Mouse (Mus musculus): ENCODE data around the gene Prickle1.
A peak's percentile ranks its signal among the peaks of the same experiment; 100 is the strongest.

Gene Prickle1

DNA sequence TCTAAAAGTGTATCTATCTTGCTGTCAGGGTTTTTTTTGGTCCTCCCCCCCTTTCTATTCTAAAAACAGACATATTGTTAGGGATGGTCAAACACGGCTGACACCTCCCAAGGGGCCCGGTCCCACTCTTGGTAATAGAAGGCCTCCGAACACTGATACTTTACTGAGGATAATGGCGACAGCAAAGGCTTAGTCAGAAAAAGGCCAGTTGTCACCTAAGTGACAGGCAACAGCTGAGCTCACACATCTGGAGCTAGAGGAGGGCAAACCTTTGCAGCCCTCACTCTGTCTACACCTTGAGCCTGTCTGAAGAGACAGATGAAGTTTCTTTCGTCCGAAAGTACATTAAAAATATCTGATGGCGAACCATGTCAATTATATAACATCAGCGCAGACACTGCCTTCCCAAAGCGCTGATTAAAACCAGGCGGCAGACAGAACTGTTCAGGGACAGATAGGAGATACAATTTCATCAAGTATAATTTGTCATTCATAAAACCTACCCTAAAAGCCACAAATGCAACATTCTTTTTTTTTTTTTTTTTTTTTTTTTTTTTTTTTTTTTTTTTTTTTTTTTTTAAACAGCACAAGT is 1.3 kb downstream of the Prickle1 start:
- DNase-seq (ENCODE audit: low spot score in 2 of 2): no peak

DNA sequence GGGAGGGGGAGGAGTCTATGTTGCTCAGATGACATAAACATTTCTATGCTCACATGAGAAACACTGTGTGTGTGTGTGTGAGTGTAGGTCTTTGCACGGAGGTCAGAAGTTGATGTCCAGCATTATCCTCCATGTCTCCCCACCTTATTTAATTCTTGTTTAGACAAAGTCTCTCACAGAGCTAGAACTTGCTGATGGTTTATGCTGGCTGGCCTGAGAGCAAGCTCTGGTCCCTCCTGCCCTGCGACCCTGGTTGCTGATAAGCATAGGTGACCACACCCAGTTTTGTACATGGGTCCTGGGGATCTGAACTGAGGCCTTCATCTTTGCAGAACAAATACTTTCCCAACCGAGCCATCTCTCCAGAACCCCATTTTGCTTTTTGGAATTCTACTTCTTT is 3.1 kb downstream of the Prickle1 start:
- DNase-seq (ENCODE audit: low spot score in 2 of 2): no peak

DNA sequence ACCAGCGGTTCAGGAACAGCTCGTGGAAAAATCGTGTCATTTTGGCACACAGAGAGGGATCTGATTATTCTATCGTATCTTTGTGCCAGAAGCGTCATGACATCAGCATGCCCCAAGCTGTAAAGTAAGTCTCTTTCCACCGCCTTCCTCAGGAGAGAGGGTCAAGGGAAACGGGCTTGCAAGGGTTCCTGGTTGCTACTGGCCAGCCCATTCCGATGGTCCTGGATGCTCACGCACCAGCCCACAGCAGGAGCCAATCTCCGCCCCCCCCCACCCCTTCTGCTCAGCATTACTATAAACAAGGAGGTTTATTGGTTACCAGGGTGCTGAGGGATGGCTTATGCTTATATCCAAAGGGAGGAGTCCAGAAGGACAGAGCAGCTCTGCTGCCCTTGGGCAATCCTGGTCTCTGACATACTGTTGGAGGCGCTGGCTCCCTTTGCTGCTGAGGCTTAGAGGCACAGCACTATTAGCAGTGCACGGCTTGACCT is 3.8 kb downstream of the Prickle1 start:
- peak in 1 of 2 experiments; percentile 28 for DNase-seq (ENCODE audit: low spot score in 2 of 2)

DNA sequence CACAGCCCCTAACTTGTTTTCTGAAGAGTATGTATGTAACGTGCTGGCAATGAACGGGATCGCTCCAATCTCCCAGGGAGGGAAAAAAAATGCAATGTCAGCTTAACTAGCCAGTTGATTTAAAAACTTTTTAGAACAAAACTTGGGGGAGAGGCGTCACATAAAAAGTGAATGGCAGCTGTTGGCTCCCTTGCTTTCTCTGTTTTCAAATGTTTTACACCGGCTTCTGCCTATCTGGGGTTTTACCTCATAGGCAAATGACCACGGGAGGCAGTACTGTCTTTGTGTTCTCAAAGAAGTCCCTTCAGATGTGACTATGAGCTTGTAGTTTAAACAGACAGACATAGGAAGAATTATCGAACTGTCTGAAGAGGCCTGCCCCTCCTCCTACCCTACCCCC is 4.3 kb downstream of the Prickle1 start:
- DNase-seq (ENCODE audit: low spot score in 2 of 2): no peak

DNA sequence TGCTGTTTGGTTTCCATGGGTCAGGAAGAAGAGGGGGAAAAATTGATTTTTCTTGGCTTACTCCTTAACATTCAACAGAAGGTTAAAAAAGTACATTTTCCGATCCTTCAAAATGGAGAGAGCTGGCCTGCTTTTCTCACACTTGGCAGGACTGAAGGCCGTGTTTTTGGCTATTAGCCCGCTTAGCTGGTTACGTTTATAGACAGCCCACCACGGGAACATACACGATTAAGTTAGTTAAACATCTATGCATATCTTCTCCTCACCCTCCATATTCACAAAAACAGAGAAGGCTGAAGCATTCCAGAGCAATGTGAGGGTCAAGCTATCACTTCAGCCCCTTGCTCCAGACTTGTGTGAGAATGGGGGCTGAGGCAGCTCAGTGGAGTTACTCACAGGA is 7.3 kb downstream of the Prickle1 start:
- DNase-seq (ENCODE audit: low spot score in 2 of 2): no peak

DNA sequence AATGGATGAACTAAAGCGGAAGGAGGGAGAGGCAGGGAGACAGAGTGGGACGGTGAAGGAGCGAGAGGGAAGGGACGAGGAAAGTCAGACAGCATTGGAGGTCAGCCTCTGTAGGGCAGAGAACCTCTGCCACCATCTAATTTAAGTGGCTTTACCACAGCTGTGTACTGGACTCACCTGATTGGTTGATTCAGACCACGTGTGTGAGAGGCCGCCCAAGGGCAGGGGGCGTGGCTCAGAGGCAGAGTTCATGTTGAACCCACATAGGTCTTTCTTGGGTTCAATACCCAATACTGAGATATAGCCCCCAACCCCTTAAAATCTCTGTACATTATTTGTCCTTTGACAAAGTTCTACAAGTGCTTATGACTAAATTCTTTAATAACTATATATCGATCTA is 8.0 kb downstream of the Prickle1 start:
- no peak for DNase-seq (ENCODE audit: low spot score in 2 of 2)

DNA sequence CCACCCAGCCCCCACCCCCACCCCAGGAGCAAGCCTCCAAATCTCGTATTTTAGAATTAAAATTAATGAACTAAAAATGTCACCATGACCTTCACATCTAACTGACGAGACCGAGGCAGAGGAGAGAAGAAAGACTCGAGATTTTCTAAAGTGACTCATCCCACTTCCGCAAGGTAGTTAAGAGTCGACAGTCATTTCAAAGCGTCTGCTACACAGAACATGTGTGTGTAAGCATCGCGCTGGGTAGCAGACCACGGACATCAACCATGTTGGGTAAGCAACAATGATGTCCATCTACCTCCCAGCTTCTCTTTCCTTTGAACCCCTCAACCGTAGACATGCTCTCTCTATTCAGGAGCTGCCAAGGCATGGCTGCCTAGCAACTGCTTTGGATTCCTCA is 12.6 kb downstream of the Prickle1 start:
- no peak for DNase-seq (ENCODE audit: low spot score in 2 of 2)

DNA sequence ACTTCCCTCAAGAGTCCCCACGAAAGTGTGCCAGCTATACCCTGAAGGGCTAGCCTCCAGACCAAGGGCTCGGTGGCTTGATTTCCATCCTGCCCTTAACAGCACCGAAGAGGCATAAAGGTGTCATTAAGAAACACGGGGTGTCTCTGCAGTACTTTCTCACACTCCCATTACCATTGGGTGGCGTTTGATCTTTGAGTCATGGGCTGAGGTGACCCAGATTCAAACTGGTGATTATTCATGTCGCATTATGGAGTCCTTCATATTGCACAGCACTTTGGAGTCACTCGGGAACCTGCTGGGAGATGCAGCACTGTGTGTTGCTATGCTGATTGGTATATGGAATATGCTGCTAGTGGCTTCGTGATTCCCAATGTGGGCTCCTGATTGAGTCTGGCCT is 14.0 kb downstream of the Prickle1 start:
- DNase-seq (ENCODE audit: low spot score in 2 of 2): no peak

DNA sequence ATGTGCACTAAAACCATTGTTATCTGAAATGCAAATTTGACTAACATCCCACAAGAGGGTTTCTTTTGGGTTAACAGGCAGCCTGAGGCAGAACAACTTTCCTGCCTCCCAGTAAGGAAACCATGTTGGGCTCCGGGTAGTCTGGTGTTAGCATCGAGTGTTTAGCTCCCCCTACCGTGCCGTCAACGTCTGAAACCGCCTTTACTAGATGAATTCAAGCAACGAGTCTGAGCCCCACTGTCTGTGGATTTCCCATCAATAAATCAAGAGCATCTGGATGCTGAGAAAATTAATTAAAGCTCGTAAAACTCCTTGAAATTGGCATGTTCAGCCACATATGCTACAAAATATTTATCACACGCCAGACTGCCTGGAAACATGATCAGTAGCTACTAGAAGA is 15.8 kb downstream of the Prickle1 start:
- no peak for DNase-seq (ENCODE audit: low spot score in 2 of 2)

DNA sequence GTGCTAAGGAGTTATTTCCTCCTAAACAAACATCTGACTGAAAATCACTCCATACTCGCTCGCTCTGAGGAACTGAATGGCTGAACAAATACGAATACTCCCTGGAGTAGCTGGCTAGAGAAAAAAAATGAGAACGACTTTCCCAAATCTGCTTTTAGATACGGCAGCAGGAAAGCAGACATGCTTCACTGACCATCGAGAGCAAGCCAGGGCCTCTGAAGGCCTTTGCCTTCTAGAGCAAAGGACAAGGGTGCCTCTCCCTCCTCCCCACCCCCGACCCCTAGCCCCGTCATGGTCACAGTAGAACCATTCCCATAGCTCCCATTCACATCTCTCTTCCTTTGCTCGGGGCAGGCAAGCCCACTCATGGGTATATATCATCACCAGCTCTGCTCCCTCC is 16.6 kb downstream of the Prickle1 start:
- no peak for DNase-seq (ENCODE audit: low spot score in 2 of 2)

DNA sequence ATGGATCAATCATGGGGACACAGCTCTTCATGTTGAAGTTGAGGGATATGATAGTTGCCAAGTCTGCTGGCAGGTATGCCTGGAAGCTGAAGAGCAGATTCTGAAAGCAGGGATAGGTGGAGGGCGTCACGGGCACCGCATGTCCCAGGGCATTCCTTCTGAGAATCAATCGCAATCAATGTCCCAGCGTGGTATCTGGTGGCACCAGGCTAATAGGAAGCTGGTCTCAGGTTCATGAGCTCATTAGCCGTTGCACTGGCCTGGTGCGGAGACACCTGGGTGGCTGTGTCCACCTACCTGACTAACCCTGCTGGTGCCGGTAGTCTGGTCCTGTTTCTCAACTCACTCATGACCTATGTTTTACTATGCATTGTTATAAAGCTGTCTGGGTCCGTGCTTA is 19.3 kb downstream of the Prickle1 start:
- no peak for DNase-seq (ENCODE audit: low spot score in 2 of 2)

DNA sequence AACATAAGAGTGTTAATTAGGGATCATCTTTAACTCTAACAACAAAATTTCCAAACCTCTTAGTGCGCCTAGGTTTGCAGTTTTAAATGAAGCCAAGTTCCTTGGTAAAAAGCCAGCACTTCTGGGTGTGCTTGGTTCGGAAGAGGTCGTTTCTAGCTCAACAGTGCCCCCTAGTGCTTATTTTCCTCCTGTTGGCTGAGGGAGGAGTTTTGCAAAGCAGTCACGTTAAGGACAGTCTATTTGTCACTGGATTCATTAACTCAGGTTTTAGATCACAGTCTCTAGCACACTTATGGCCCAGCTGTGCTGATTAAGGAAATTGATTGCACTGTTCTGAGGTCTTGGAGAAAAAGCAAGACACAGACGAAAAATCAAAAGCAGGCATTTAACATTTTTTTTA is 19.8 kb downstream of the Prickle1 start:
- peak; percentile 54 to 75 for DNase-seq (ENCODE audit: low spot score in 2 of 2)

DNA sequence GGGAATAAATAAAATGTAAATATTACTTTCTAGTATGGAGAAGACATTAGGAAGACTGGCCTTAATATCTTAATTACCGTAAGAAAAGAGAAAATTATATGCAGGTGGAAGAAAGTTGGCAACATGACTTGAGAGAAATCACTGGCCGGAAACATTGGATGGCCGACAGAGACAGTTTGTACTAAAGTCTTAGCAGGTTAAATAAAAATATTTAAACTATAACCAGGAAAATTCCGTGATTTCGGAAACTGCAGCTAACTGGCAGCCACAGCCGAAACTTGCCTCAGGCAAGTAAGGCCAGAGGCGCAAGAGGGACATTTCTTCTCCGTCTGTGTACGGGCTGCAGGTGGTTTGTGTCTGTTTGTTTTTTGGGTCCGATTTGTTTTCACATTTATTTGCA is 22.8 kb downstream of the Prickle1 start:
- no peak for DNase-seq (ENCODE audit: low spot score in 2 of 2)

DNA sequence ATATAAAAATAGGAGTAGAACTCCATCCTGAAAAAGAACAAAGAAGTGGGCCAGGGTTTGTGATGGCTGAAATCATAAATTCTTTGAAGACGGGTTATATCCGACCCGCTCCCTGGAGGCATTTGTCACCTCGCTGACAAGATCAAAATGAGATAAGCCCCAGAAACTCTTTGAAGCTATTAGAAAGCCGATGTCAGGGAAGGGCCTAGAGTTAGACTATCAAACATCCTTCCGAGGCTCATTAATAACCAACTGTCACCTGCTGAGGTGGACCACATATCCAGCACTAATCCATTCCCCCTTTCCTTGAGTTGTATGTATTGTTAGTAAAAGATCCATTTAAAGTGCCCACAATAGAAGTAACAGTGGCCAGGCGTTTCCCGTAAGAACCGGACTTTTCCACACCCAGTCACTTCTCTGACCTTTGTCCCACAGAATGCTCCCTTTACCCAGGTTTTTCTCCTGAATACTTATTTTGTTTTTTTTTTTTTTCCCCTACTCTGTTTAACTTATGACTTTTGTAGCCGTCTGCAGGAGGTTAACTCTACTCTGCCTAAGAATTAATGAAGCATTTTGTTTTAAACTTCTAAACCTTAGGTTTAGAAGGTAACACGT is 24.7 kb downstream of the Prickle1 start:
- no peak for DNase-seq (ENCODE audit: low spot score in 2 of 2)

DNA sequence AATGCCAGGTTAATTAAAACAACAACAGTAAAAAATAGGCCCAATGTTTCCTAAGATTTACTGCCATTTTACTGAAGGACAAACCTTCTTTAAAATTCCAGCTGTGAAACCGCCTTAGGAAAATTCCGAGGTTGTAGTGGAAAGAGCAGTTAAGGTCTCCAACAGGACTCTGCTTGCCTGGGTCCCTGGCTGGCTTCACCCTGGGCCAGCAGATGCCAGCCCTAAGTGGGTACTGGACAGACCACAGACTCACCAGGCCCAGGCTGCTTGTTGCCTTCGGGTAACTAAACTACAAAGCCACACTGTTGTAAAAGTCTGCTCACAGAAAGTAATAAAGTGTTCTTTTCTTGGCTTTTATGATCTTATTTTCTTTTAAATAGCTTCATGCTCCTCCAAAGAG is 26.8 kb downstream of the Prickle1 start:
- no peak for DNase-seq (ENCODE audit: low spot score in 2 of 2)

DNA sequence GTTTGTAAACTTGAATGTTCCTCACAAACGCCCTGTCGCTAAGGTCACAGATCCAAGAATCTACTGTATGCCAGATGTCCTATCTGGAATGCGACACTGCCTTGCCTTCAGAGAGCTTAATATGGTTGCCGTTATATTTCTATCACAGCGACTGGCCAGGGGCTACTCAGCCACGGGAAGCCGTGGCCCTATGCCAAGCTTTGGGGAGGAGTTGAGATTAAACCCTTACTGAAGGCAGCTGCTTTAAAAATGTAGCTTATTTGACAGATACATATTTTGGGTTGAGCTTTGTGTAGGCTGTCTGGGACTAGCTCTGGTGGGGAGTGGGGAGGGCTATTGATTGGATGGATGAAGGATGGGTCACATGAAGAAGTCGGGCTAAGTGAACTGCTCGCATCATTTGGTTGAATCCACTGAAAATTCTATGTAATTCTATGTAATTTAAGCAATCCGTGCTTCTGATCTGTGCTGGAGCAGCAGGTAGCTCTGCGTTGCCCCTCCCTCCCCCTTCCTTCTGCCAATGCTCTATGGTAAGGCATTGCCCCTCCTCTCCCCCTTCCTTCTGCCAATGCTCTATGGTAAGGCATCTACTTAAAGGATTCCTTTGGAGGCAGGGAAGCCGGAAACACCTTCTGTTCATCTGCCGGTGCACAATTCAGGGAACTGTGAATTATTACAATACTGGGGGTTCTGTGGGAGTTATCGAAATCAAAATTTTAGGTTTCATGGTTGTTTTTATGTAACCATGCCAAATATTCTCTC is 28.0 kb downstream of the Prickle1 start:
- DNase-seq (ENCODE audit: low spot score in 2 of 2): no peak

DNA sequence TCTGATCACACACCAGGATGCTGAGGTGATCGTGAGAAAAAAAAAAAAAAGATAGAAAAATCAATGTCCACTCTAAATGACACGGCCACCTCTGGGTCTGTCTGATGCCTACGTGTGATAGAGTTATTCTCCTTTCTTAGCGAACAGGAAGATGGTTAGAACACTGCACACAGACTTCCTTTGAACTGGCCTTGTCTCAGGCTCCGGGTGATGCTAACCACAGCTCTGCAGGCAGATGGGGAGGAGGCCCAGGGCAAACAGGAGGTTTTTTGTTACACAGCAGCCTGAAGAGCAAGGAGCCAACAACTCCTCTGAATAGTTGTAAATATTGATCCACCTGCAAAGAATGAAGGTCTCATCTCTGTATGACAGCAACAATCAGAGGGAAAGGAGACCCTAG is 32.2 kb downstream of the Prickle1 start:
- DNase-seq (ENCODE audit: low spot score in 2 of 2): no peak

DNA sequence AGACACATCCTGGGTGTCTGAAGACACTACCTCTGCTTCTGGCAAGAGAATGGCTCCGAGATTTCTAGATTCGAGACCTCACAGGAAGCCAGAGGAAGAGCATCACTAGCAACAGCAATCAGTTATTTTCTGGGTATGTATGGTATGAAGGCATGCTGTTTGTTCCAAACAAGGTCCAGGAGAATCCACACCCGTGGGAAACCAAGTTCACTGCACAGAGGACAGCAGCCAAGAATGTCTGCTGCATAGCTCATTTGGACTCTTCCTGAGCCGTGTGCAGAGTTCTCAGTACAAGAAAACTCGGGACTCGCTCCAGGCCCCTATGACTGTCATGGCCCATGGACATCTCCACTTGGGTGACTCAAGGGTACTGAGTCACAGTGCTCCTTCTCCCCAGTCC is 34.2 kb downstream of the Prickle1 start:
- DNase-seq (ENCODE audit: low spot score in 2 of 2): no peak

DNA sequence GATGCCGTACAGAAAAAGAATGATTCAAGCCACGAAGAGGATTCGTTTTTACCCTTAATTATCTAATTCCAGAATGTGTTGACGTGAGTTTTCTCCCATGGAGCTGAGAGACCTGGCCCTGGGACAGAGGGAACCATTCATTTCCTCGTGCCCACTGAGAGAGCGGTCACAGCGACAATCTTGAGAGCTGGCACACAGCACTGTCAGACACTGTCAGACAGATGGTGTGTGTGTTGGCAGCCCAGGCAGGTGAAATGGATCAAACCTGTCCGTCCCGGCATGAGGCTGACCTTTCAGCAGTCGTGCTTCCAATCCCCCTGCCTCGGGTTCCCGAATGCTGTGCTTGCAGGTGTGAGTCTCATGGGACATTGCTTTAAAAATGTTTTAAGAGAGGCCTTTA is 37.3 kb downstream of the Prickle1 start:
- no peak for DNase-seq (ENCODE audit: low spot score in 2 of 2)

DNA sequence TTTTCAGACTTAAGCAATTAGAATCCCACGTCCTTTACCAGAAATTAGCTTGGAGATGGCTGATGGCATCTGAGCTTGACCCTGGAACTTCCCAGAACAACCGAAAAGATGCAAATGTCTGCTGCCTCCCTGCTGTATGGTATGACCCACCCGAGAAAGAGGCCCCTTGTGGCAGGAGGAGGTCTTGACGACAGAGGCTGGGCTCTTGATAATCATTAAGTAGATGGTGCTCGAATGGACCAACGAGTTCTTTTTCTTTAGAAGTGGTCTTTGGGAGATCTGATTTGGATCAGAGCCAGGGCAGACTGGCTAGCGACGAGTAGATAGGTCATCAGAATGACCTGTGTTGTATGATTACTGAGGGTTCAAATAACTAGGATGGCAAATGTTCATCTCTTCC is 40.0 kb downstream of the Prickle1 start:
- DNase-seq (ENCODE audit: low spot score in 2 of 2): no peak

DNA sequence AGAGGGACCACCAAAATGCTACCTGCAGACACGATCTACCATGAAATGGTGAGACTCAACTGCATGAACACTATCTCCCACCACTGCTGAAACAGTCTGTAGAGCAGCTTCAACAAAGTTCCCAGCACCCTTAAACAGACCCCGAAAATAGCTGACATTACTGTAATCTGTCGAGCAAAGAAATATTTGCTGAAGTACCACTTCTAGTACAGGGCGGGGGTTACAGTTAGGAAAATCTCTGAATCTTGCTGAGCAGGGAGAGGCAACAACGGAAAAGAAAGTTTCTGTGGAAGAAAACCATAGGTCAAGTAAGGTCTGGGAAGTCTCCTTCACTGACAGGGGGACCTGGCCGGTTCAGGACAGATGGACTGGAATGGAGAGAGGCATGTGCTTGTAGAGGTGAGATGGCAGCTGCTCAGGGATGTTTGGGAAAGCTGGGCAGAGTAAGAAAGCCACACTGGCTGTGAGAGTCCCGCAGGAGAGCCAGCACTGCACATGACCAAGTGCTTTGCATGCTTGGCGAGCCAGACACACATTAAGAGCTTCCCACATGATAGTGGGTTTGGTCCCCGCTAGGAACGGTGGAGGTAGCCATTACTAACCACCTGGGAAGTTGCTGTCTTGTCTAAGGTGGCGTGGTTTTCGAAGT is 41.4 kb downstream of the Prickle1 start:
- no peak for DNase-seq (ENCODE audit: low spot score in 2 of 2)

DNA sequence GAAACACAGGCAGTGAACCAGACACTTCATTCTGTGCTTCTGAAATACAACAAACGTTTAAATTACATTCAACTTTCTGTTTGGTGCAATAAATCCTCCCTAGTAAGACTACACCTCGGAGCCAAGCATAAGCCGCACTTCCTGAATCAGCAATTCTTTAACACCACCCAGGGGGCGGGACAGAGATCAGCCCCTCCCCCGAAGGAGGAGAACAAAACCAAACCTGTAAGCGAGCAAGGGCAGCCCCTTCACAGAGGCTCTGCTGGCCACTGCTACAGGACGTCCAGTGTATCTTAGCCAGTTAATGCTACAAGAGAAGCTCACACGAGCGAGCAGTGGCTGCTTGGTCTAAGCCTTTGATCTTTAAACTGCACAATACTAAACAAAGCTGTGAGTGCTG is 43.5 kb downstream of the Prickle1 start:
- DNase-seq (ENCODE audit: low spot score in 2 of 2): peak; percentile 44 to 75

DNA sequence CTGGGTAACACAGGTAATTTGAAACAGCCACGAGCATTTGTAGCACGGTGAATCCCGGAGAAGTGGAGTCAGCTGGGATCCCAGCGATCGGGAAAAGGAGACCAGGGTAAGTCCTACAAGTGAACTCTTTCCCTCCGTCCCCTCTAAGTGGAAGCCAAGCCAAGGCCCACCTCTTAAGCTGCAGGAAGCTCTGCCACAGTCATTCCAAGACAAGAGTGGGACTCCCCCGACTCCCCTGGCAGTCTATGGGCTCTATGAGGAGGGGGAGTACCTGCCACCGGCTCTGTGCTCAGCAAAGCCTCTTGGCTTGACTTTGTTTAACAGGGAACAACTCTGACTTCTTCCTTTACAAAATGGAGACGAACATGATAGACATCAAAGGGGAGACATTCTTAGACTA is 47.4 kb downstream of the Prickle1 start:
- DNase-seq (ENCODE audit: low spot score in 2 of 2): no peak
